Mouse (Mus musculus) kidney, postnatal 0 days (tissue): ENCODE data around the gene Ddc. TPM values are rescaled to one million over a fixed set of nuclear protein-coding genes. Genes with fewer than 3 reads are reported as not detected.

Source experiments
- ATAC-seq: fragments of 200-750 bp; cut with Nextera tagmentation; replicated peaks from 2 replicates; pipeline ENCODE4 v1.8.0; 2017; ENCODE audit warnings: low read depth, moderate number of reproducible peaks, moderate TSS enrichment, moderate library complexity; ENCODE audit not compliant: low FRiP score
- DNase-seq: peaks from one replicate; pipeline ENCODE4 v3.0.0-alpha.2; 2016; ENCODE audit warnings: low spot score
- H3K27ac ChIP-seq: fragments of 300-500 bp; sonication (generic); 2 replicates; pipeline ENCODE4 v1.5.1; 2014; ENCODE audit warnings: mild to moderate bottlenecking
- H3K27me3 ChIP-seq: fragments of 300-500 bp; sonication (generic); 2 replicates; pipeline ENCODE4 v1.6.1; 2014; ENCODE audit warnings: low read length, mixed read lengths; ENCODE audit not compliant: insufficient read depth
- H3K36me3 ChIP-seq: fragments of 300-500 bp; sonication (generic); 2 replicates; pipeline ENCODE4 v1.6.1; 2014; ENCODE audit warnings: low read length, mixed read lengths; ENCODE audit not compliant: insufficient read depth
- H3K4me1 ChIP-seq: fragments of 300-500 bp; sonication (generic); replicated peaks from 2 replicates; pipeline ENCODE4 v1.6.1; 2014; ENCODE audit warnings: antibody characterized with exemption, low read length, mixed read lengths; ENCODE audit not compliant: insufficient read depth
- H3K4me2 ChIP-seq: fragments of 300-500 bp; sonication (generic); 2 replicates; pipeline ENCODE4 v1.6.1; 2014; ENCODE audit warnings: mild to moderate bottlenecking, low read length, moderate library complexity, mixed read lengths
- H3K4me3 ChIP-seq: fragments of 300-500 bp; sonication (generic); replicated peaks from 2 replicates; pipeline ENCODE4 v1.5.1; 2014; ENCODE audit warnings: low read depth, low read length
- H3K9ac ChIP-seq: fragments of 300-500 bp; sonication (generic); 2 replicates; pipeline ENCODE4 v1.6.1; 2014; ENCODE audit warnings: low read depth, low read length
- H3K9me3 ChIP-seq: fragments of 300-500 bp; sonication (generic); replicated peaks from 2 replicates; pipeline ENCODE4 v1.6.1; 2016; ENCODE audit warnings: low read length, inconsistent platforms, mixed read lengths
- CTCF ChIP-seq: IDR thresholded peaks from 2 replicates; pipeline ENCODE4 v1.5.1; 2016; ENCODE audit warnings: antibody characterized with exemption, low read depth, mild to moderate bottlenecking, moderate library complexity
- WGBS: fragments of 180-500 bp; shearing (Covaris S2); extraction: QIAGEN DNeasy Blood & Tissue Kit; methylation state at CpG from one replicate; pipeline ENCODE4 v1.1.7; 2014; 5-methylcytosine and 5-hydroxymethylcytosine counted together
- polyA plus RNA-seq: library from polyadenylated mRNA; unstranded; fragments of >200 nt; fragmentation: Nextera tagmentation; extraction: Ambion mirVana; gene quantifications from 2 replicates; pipeline ENCODE4 v1.2.1, GENCODE M21; 2015

Ddc gene
- polyA plus RNA-seq, 1 experiment from 2014 or later = 17.4 TPM

DNA sequence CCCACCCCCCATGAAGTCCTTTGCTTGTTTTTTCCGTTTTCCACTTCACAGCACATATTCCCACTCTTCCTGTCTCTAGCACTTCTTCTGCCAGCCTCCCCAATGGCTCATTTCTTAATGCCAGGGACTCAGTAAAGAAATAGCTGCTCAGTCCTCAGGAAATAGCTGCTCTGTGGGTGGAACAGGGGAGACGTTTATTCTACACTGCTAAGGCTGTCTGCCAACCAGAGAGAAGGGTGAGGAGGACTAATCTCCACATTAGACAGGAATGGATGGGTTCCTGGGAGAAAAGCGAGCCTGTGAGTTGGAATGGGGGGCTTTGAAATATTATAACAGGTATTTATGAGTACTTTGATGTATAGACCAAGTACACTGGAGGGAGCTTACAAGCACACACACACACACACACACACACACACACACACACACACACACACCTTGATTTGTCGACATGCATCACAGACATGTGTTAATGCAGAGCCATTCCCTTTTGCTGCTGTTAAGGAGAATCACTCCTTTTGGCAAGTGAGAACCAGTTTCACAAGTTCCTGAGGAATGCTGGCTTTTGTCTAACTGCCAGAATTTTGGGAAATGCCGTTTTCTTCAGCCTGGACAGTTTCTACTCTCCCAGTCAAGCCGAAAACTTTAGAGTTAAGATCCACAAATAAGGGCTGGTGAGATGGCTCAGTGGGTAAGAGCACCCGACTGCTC, 9.9 kb upstream of the Ddc start:
- no peak overlapping the region for H3K9ac ChIP-seq
- no peak overlapping the region for H3K4me3 ChIP-seq
- DNase-seq (no peak), ATAC-seq (no peak)
- H3K4me1 ChIP-seq = no peaks in the 10 kb centered on the region
- no peaks in the 10 kb centered on the region for H3K27me3 ChIP-seq
- H3K9me3 ChIP-seq = no peaks in the 10 kb centered on the region
- no peak for TF ChIP-seq CTCF
- 45% methylated on average over 7 of the region's 7 CpGs for WGBS
- no peak overlapping the region for H3K4me2 ChIP-seq
- no peak overlapping the region for H3K27ac ChIP-seq
- no peaks in the 10 kb centered on the region for H3K36me3 ChIP-seq

GRCm38 (mm10) chr11:11905518-11905917, 7.6 kb upstream of the Ddc start:
- DNase-seq = no peak
- H3K9ac ChIP-seq = no peak overlapping the region
- H3K4me3 ChIP-seq = no peak overlapping the region
- no peaks in the 10 kb centered on the region for H3K9me3 ChIP-seq
- no peak overlapping the region for H3K4me2 ChIP-seq
- no peaks in the 10 kb centered on the region for H3K27me3 ChIP-seq
- TF ChIP-seq CTCF = no peak
- H3K4me1 ChIP-seq = no peaks in the 10 kb centered on the region
- no peak for ATAC-seq
- no peaks in the 10 kb centered on the region for H3K36me3 ChIP-seq
- H3K27ac ChIP-seq = no peak overlapping the region

DNA sequence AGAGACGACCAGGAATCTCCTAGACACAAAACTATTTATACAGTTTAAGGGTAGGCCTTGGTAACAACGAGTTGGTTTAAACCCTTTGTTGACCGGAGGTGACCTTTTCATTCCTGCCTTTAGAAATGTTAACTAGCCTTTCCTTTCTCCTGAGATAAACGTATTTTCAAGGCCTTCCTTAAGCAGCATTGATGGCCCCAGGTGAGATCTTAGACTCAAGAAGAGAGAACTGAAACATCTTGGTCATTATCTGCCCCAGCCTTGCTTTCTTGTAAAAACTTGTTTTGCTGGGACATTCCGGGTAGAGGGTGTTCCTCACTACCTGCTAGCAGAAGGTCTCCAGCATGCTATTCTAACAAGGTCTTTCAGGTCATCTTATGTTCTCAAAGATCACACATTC, 7.1 kb upstream of the Ddc start:
- TF ChIP-seq CTCF = no peak
- H3K9me3 ChIP-seq = no peaks in the 10 kb centered on the region
- H3K4me1 ChIP-seq = no peaks in the 10 kb centered on the region
- H3K27ac ChIP-seq = no peak overlapping the region
- H3K4me3 ChIP-seq = no peak overlapping the region
- H3K27me3 ChIP-seq = no peaks in the 10 kb centered on the region
- 77% methylated on average over 5 of the region's 5 CpGs for WGBS
- no peak for DNase-seq
- ATAC-seq = no peak
- no peak overlapping the region for H3K4me2 ChIP-seq
- H3K9ac ChIP-seq = no peak overlapping the region
- no peaks in the 10 kb centered on the region for H3K36me3 ChIP-seq

DNA sequence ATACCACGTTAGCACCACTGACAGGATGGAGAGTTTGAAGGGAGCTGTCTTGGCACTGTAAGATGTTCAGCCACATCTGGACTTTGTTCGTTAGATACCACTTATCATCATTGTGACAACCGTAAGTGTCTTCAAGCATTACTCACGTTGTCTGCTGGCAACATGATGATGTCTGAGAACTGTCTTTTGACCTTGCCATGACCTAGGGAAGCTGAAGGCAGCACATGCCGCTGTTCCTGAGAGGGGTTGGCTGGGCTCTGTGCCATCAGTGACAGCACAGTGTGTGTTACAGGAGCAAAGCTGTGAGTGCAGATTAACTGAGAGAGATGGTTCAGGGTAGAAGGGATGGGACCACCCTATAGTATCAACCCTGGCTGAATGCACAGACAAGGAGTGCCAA, 3.6 kb upstream of the Ddc start:
- H3K9me3 ChIP-seq = no peaks in the 10 kb centered on the region
- ATAC-seq (no peak), DNase-seq (no peak)
- H3K9ac ChIP-seq = no peak overlapping the region
- TF ChIP-seq CTCF = no peak
- no peaks in the 10 kb centered on the region; the same call in 1 of the 2 replicates for H3K4me1 ChIP-seq
- WGBS = 60% methylated on average over 5 of the region's 5 CpGs
- H3K36me3 ChIP-seq = no peaks in the 10 kb centered on the region
- no peak overlapping the region for H3K4me2 ChIP-seq
- H3K27ac ChIP-seq = no peak overlapping the region
- H3K4me3 ChIP-seq = no peak overlapping the region
- H3K27me3 ChIP-seq = no peaks in the 10 kb centered on the region

DNA sequence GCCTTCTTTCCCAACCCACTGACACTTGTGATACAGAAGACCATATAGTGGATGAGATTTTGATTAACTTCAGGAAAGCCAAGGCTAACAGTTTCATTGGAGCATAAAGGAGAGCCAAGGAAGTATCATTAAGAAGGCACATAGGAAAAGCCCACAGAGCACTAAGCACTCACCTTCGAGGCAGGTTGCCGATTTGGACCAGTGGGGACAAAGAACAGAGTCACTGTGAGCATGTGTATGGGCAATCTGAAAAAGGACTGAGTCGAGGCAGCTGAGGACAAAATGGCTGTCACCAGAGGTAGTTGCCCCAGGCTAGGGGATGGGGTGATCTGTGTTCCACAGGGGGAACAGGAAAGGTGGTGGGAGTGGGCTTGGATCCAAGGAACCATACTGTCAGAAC, 552 bp upstream of the Ddc start:
- DNase-seq (no peak), ATAC-seq (no peak)
- 0 out of 2 replicates have a peak overlapping the region, but pooled peaks have one; percentile 31 for H3K27ac ChIP-seq

DNA sequence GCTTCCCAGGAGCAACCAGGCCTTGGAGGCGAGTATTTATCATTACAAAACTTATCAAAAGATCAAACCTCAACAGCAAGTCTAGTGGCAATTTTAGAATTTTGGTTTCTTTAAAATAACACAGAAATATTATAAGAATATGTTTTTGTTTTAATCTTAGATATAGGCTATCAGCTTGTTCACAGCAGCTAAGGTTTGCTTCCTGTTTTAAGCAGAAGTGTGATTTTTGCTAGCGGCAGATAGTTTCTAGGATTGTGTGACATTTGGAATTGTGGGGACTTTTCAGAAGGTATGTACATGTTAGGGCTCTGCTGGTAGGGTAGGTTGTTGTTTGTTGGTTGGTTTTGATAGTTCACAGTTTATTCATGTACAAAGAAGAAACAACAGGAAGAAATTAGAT, 2.5 kb downstream of the Ddc start:
- H3K4me1 ChIP-seq = no peaks in the 10 kb centered on the region; the same call in 1 of the 2 replicates
- TF ChIP-seq CTCF = no peak

More for the DNA sequence above, 552 bp upstream of the Ddc start:
- no peak overlapping the region for H3K4me3 ChIP-seq
- no peaks in the 10 kb centered on the region for H3K36me3 ChIP-seq
- no peak overlapping the region for H3K9ac ChIP-seq
- H3K27me3 ChIP-seq = no peaks in the 10 kb centered on the region
- H3K9me3 ChIP-seq = no peaks in the 10 kb centered on the region
- 89% methylated on average over 3 of the region's 3 CpGs for WGBS
- H3K4me2 ChIP-seq = no peak overlapping the region
- no peaks in the 10 kb centered on the region; the same call in 1 of the 2 replicates for H3K4me1 ChIP-seq
- TF ChIP-seq CTCF = no peak

DNA sequence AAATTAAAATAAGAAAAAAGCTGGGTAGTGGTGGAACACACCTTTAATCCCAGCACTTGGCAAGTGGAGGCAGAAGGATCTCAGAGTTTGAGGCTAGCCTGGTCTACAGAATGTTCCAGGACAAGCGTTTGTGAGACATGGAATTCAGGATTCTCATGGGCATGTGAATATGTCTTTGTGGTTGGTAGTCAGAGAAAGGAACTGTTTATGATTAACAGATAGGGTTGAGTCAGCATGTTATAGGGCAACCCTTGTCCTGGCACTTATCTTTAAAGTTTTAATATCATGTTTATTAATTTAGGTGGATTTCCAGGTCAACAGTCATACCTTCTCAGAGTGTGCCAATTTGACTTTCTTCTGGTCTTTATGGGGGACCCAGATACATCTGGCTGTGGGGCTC, 4.2 kb downstream of the Ddc start:
- Histone ChIP-seq H3K4me3 (no peak overlapping the region), H3K4me2 (no peak overlapping the region), H3K9ac (no peak overlapping the region), H3K36me3 (no peaks in the 10 kb centered on the region), H3K4me1 (no peaks in the 10 kb centered on the region; the same call in 1 of the 2 replicates), H3K9me3 (no peaks in the 10 kb centered on the region), H3K27ac (no peak overlapping the region), H3K27me3 (no peaks in the 10 kb centered on the region)
- WGBS = 67% methylated on average over 1 of the region's 1 CpGs
- no peak for TF ChIP-seq CTCF
- ATAC-seq (no peak), DNase-seq (no peak)

More for the DNA sequence above, 2.5 kb downstream of the Ddc start:
- no peaks in the 10 kb centered on the region for H3K27me3 ChIP-seq
- H3K36me3 ChIP-seq = no peaks in the 10 kb centered on the region
- DNase-seq (no peak), ATAC-seq (no peak)
- no peak overlapping the region for H3K9ac ChIP-seq
- H3K9me3 ChIP-seq = no peaks in the 10 kb centered on the region
- no peak overlapping the region for H3K4me3 ChIP-seq
- no peak overlapping the region for H3K27ac ChIP-seq
- 85% methylated on average over 2 of the region's 2 CpGs for WGBS
- no peak overlapping the region for H3K4me2 ChIP-seq
